Mouse (Mus musculus): ENCODE measurements around the gene Arpc1a.
"Not testable (repeated sequence)": the region's sequence is repeated elsewhere in the genome, so short reads cannot be mapped to it uniquely, and the experiment has no call there.

Arpc1a gene

DNA sequence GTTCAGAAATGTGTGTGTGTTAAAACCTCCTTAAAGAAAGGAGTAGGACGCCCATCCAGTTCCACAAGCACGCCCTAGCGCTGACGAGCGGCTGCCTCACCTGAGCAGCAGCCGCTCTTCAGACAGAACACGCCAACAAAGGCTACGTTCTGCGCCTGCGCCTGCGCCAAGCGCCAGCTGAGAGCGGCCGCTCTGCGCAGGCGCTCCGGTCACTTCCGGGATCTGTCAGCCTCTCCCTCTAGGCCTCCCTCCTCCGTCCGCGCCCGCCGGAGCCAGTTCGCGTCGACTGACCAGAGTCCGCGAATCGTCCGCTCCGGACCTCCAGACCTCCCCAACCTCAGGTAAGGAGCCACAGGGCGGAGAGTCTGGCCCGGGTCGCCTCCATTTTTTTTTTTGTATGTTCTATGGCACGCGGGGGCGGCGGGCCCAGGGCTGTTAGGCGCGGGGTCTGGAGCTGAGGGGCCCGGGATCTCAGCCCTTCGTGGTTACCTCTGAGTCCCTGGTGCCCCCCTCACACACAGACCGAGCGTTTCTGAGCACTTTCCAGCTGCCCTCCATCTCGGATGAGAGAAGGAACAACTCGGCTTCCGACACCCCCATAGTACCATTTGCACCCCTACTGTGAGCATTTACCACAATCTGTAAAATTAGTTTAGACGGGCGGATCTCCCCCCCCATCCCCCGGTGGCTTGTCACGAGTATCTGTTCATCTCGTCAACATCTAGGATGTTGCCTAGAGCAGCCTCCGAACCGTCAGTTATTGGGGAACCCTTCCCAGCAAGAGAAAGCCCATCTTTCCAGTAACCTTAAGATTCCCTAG lies at the start of gene Arpc1a, which contains the start of gene Kpna7:
Gene Arpc1a (plus strand): TSS at position 199 of the 820 bp plus-strand sequence.
Gene Kpna7 (minus strand): TSS at position 399 of the 820 bp plus-strand sequence.
- peak; percentile 92 for DNase-seq (ENCODE audit: low read depth, low spot score)

DNA sequence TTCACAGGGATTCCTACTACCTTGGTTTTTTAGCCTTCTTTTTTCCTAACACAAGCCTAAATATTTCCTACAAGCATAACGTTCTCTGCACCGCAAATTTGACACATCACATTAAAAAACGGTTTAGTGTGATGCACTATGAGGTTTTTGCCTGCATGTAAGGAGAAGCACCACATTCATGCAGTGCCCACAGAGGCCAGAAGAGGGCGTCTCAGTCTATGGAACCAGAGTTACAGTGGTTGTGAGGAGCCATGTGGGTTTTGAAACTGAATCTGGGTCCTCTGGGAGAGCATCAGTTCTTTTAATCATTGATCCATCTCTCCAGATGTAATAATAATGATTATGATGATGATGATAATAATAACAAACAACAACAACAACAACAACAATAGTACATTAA lies 42.0 kb upstream of the Arpc1a start:
- peak; percentile 11 for DNase-seq (ENCODE audit: low read depth, low spot score)

DNA sequence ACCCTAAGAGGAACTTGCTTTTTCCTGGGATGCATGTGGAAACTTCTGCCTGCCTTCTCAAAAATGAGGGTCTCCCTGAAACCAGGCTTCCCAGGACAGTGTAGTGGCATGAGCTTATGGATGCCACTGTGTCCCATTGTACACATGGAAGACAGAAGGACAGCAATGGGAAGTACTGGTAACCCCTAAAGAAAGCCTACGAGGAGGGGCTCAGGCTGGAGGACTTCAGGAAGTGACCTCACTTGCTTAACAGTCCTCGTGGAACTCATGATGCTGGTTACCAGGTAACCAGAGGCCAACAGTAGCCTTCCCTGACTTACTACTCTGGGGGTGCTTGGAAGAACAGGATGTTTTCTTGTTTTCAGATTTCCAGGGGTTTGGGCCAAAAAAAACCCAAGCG lies 40.9 kb upstream of the Arpc1a start, which contains the start of gene 1700018F24Rik:
Gene 1700018F24Rik (plus strand): TSS at position 301 of the 400 bp plus-strand sequence.
- not testable (repeated sequence) for DNase-seq (ENCODE audit: low read depth, low spot score)

DNA sequence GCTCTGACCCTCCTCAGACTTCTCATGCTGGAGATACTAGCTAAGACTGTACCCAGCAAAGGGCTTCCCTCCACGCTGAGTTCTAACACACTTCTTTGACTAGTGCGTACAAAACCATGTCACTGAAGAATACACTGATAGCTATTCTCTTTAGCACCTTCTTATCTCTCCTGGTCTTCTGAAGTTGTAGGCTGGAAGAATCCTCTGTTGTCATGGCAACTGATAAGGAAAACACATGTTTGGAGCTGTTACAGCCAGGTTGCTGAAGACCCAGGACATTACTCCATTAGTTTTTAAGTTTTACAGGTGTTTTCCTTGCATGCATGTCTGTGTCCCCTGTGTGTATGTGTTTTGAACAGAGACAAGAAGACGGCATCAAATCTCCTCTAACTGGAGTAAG lies 29.4 kb upstream of the Arpc1a start:
- not testable (repeated sequence) for DNase-seq (ENCODE audit: low read depth, low spot score)

DNA sequence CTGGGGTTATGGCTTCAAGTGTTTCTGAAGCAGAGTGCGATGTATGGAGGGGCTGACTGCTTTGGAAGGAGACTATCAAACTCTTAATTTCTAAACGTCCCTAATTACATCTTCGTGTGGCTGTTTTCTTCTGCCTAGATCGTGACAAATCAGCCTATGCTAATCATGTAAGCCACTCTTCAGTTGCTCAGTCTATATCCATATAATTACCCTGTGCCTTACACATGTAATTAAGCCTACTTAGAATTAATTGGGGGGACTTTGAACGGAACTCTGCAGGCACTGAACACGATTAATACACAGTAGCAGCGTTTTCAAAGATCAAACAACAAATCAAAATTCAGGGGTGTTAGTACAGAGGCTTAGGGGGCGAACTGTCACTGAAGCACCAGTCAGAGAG lies 25.7 kb upstream of the Arpc1a start:
- DNase-seq (ENCODE audit: low read depth, low spot score) = no peak

DNA sequence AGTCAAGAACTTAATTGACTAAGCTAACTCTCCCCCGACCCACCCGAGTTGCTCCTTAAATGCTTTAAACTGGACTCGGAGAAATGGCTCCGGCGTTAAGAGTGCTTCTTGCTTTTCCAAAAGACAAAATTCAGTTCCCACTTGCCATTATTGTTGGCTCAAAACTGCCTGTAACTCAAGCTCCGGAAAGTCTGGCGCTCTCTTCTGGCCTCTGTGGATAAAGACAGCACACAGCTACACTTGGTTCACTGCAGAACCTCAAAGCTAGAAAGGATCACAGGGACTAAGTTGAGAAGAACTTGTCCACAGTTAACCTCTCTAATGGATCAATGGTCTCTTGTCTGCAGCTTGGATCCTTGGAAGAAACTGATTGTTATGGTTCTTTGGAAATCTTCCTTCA lies 24.9 kb upstream of the Arpc1a start:
- DNase-seq (ENCODE audit: low read depth, low spot score) = no peak

DNA sequence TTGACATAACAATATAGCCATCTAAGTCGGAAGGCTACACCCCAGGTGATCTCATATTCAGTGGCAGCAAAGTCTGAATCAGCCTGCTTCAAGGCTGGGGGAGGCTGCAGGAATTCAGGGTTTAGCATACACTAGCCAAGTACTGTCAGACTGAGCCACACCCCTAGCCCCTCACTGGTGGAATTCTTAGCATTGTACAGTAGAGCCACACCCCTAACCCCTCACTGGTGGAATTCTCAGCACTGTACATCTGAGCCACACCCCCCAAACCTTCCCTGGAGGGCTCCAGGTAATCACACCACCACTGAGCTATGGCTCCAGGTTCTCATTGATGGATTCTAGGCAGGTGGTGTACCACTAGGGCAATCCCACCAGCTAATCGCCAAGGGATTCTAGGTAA lies 24.1 kb upstream of the Arpc1a start:
- DNase-seq (ENCODE audit: low read depth, low spot score) = no peak

DNA sequence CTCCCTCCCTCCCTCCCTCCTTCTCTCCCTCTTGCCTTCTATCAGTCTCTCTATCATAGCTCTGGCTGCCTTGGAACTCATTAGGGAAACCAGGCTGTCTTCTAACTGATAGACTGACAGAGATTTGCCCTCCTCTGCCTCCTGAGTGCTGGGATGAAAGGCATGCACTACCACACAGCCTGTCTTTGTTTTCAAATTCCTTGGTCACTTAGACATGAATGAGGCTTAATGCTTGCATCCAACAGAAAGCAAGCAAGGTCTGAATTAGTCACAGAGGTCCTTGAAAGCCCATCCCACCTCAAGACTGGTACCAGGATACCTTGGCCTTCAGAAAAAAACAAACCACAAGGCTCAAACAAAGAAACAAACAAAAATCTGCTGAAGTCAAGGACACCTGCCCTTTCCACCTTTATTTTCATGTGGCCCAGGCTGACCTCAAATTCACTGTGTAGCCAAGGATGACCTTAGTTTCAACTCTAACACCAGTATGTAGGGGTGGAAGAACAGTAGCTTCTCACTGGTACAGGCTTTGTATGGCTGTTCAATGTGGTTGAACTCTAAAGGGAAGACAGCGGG lies 18.8 kb upstream of the Arpc1a start:
- DNase-seq (ENCODE audit: low read depth, low spot score) = no peak

DNA sequence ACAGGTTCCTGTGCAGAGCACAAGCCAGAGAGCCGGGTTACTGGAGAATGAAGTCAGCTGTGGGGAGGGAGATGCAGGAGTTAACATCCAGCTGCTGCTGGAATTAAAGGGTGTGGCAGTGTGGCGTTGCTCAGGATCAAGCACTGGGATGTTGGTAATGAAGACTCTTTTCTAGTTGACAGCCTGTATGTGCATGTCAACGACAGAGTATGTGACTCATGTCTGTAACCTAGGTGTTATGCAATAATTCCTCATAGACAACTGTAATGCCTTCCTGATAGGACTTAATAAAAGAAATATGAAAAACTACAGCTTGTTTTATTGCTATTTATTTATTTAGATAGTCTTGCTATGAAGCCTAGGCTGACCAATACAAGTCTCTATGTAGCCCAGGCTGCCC lies 14.8 kb upstream of the Arpc1a start:
- DNase-seq (ENCODE audit: low read depth, low spot score) = no peak

DNA sequence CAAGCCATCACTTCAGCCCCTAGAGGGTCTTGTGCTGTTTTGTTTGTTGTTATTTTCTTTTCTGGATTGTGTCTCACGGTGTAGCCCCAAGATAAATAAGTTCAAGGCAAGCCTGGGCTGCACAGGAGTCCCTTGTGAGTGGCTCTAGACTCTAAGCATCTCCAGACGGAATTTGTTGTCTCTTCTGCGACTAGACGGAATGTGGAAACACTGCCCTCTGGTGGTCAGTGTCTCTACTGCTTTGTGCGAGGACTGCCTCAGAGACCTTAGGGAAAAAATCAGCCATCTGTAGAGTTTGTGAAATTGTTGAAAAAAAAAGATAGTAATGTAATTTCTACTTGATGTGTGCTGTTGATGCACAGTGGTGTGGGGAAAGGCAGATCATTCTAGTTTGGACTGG lies 13.9 kb upstream of the Arpc1a start:
- DNase-seq (ENCODE audit: low read depth, low spot score) = peak; percentile 73

DNA sequence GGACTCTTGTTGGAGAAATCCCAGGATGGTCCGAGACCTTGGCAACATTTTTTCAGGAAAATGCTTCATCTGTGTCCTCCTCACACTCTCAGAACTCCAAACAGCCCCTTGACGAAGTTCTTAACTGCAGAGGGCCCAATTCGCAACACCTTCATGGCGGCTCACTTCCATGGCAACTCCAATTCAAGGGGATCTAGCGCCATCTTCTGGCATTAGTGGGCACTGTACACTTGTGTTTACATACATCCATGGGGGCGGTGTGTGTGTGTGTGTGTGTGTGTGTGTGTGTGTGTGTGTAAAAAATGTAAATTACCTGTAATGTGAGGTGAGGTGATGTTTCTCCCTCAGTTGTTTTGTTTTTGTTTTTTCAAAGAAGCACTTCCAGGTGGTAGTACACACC lies 12.3 kb upstream of the Arpc1a start:
- no peak for DNase-seq (ENCODE audit: low read depth, low spot score)

DNA sequence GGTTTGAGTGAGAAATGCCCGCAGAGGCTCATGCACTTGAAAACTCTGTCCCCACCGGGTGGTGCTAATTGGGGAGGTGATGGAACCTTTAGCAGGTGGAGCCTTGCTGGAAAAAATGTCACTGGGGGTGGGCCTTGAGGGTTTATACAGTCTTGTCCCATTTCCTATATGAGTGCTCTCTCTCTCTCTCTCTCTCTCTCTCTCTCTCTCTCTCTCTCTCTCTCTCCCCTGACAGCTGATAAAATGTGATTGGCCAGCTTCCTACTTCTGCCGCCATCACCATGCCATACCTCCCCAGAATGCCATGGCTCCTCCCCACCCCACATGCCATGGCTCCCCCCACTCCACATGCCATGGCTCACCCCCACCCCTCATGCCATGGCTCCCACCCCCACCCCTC lies 8.5 kb upstream of the Arpc1a start:
- DNase-seq (ENCODE audit: low read depth, low spot score) = no peak

DNA sequence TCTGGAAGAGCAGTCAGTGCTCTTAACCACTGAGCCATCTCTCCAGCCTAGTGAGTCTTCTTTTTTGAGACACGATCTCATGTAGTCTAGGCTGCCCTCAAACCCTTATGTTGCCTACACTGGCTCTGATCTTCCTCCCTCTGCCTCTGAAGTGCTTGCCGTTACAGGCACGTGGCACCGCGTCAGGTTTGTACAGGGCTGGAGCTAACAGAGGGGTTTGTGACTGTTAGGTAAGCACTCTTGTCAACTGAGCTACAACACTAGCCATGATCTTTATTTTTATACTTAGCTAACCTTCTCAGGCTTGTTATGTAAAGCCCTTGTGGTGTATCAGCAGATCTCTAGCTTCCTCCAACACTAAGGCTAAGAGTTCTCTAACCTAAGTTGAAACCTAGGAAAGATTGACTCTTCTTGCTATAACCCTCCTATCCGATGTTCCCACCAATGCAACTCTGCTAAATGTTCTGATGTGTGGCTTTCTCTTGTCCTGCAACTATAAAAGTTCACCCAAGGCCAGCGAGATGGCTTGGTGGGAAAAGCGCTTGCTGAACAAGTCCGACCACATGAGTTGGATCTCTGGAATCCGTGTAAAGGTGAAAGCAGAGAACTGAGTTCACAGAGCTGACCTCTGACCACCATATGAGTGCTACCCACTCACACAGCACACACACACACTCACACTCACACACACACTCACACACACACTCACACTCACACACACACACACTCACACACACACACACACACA lies 1.6 kb upstream of the Arpc1a start:
- DNase-seq (ENCODE audit: low read depth, low spot score) = no peak

DNA sequence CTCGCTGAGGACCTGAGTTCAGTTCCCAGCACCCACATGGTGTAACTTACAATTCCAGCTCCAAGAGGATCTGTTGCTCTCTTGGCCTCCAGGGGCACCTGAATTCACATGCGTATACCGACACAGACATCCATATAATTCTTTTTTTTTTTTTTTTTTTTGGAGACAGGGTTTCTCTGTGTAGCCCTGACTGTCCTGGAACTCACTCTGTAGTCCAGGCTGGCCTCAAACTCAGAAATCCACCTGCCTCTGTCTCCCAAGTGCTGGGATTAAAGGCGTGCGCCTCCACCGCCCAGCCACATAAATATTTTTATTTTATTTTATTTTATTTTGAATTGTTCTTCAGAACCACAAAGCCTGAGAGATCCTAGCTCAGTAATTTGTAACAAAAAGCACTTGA lies 429 bp upstream of the Arpc1a start:
- not testable (repeated sequence) for DNase-seq (ENCODE audit: low read depth, low spot score)

DNA sequence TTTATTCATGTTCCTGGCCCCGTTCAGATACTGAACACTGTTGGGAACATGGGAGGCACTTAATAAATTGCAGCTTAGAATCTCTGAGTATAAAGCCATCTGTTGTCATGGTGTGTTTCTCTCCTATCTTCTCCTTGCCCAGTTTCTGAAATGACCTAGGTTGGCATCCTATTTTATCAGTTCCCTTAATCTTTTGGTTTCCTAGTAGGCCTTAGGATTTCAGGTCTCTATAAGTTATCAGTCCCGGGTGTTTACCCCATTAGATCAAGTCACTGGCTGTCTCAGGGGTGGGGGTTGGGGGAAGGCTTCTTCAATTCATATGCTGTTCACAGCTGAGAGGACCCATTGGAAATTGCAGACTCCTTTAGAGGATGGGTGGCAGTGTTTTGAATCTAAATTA lies 1.2 kb downstream of the Arpc1a start:
- DNase-seq (ENCODE audit: low read depth, low spot score) = no peak

DNA sequence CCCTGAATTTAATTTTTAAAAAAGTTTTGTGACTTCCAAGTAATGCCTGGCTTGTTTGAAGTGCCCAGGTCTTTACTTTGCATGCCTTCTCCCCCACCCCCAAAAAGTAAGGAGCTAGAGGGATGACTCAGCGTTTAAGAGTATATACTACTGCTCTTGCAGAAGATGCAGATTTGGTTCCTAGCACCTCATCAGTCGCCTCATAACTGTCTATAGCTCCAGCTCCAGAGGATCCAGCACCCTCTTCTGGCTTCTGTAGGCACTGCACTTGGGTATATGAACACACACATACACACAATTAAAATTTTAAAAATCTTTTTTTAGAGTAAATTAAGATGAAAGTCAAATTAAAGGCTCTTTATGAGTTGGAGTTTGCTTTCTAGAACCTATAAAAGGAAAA lies 4.6 kb downstream of the Arpc1a start:
- no peak for DNase-seq (ENCODE audit: low read depth, low spot score)

DNA sequence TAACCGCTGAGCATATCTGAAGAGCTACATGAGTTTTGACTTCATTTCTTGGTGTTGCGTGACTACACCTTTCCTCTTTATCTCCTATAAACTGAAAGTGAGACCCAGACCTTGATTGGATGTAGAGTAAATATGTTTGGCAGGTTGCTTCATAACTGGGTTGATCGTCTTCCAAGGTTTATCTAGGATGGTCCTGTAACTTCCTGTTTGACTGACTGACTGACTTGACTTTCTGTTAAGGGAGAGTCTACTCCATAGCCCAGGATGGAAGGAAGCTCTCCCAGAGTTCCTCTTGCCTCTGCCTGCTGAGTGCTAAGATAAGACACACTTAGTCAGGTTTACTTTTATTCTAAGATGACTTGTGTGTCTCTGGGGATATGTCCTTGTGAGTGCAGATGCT lies 6.2 kb downstream of the Arpc1a start:
- no peak for DNase-seq (ENCODE audit: low read depth, low spot score)

DNA sequence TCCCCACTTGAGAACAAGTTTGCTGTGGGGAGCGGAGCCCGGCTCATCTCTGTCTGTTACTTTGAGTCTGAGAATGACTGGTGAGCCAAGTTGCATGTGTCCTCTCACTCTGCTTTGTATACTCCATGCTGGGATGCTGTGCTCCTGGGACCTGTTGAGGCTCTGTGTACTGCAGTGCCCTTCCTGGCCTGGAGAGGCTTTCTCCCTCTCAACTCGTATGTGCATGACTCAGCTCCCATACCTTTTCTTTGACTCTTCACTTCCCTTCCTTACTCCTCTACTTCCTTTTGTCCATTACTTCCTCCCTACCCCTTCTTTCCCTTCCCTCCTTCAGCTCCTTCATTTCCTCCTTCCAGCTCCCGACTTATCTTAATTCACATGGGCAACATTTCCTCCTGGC lies 12.6 kb downstream of the Arpc1a start:
- DNase-seq (ENCODE audit: low read depth, low spot score) = no peak

DNA sequence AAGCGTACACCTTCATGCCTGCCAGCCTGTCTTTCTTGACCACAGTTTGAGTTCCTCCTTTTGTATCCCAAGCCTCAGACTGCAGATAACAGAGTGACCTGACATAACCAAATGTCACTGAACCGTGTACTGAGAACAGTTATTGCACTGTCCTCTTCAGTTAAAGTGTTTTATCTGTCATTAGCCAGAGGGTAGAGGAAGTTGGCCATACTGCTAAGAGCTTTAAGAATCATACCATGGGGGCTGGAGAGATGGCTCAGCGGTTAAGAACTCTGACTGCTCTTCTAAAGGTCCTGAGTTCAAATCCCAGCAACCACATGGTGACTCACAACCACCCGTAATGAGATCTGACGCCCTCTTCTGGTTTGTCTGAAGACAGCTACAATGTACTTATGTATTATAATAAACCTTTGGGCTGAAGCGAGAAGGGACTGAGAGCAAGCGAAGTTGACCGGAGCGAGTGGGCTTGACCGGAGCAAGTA lies 14.8 kb downstream of the Arpc1a start:
- no peak for DNase-seq (ENCODE audit: low read depth, low spot score)

DNA sequence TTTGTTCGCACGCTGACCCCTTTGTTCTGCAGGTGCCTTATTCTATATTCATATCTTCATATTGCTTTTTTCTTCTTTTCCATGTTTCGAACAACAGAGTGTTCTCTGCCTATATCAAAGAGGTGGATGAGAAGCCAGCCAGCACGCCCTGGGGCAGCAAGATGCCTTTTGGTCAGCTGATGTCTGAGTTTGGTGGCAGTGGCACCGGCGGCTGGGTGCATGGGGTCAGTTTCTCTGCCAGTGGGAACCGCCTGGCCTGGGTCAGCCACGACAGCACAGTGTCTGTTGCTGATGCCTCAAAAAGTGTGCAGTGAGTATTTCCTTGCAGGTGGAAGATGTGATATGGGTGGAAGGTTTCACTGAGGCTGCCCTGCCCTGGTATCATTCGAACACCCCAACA lies 17.3 kb downstream of the Arpc1a start:
- no peak for DNase-seq (ENCODE audit: low read depth, low spot score)

DNA sequence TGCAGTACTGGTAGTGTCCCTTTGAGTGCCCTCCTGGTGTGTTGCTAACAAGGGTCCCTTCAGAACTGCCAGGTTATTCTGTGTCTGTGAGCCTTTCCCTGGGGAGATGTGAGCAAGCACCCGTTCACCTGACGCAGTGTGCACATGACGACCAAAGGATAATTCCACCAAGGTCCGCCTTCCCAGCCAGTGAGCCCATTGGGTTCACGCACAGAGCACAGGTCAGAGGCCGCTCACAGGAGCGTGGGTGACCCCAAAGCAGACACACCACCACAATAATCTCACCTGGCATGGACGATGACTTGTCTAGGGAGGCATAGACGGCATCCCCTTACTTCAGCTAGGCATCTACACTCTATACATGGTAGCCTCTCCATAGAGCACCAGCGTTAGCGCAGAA lies 17.8 kb downstream of the Arpc1a start:
- not testable (repeated sequence) for DNase-seq (ENCODE audit: low read depth, low spot score)

DNA sequence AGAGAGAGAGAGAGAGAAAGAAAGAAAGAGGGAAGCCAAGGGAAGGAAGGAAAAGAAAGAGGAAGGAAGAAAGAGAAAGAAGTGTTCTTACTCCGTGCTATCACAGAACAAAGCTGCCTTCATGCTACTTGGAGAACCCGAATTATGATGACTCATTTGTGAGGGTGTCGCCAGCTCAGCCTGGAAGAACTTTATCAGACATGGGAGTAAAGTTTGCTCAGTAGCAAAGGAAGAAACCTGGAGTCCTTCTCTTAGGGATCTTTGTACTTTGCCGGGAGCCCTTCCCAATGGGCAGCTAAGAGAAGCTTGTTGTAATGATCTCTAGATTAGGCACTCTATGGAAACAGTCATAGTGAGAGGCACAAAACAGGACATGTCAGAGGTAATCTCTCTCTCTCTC lies 19.1 kb downstream of the Arpc1a start:
- DNase-seq (ENCODE audit: low read depth, low spot score) = no peak
